Mouse (Mus musculus): ENCODE results near the gene Pacs1.
"Not testable (repeated sequence)": the region's sequence is repeated elsewhere in the genome, so short reads cannot be mapped to it uniquely, and the experiment has no call there.

Pacs1 gene

GRCm38 (mm10) chr19:5268017-5268416 is 4.9 kb downstream of the Pacs1 start:
- no peak for DNase-seq (ENCODE audit: low read depth, low spot score)

GRCm38 (mm10) chr19:5267015-5267414 is 5.9 kb downstream of the Pacs1 start:
- DNase-seq (ENCODE audit: low read depth, low spot score) = no peak

- DNase-seq (ENCODE audit: low read depth, low spot score) = no peak
Observed at GRCm38 (mm10) chr19:5257140-5257539, 15.8 kb downstream of the Pacs1 start.

GRCm38 (mm10) chr19:5236981-5237380 is 35.9 kb downstream of the Pacs1 start:
- not testable (repeated sequence) for DNase-seq (ENCODE audit: low read depth, low spot score)

- no peak for DNase-seq (ENCODE audit: low read depth, low spot score)
Observed at GRCm38 (mm10) chr19:5232696-5233095, 40.2 kb downstream of the Pacs1 start.

- DNase-seq (ENCODE audit: low read depth, low spot score) = no peak
Observed at GRCm38 (mm10) chr19:5230110-5230509, 42.8 kb downstream of the Pacs1 start.

- no peak for DNase-seq (ENCODE audit: low read depth, low spot score)
Observed at GRCm38 (mm10) chr19:5224624-5225023, 48.3 kb downstream of the Pacs1 start.

- no peak for DNase-seq (ENCODE audit: low read depth, low spot score)
Observed at GRCm38 (mm10) chr19:5224077-5224476, 48.8 kb downstream of the Pacs1 start.

- no peak for DNase-seq (ENCODE audit: low read depth, low spot score)
Observed at GRCm38 (mm10) chr19:5221926-5222325, 51.0 kb downstream of the Pacs1 start.

GRCm38 (mm10) chr19:5221219-5221723 is 51.6 kb downstream of the Pacs1 start:
- DNase-seq (ENCODE audit: low read depth, low spot score) = not testable (repeated sequence)

- no peak for DNase-seq (ENCODE audit: low read depth, low spot score)
Observed at GRCm38 (mm10) chr19:5220389-5220788, 52.5 kb downstream of the Pacs1 start.

- DNase-seq (ENCODE audit: low read depth, low spot score) = no peak
Observed at GRCm38 (mm10) chr19:5201691-5202090, 71.2 kb downstream of the Pacs1 start.

- not testable (repeated sequence) for DNase-seq (ENCODE audit: low read depth, low spot score)
Observed at GRCm38 (mm10) chr19:5200617-5201016, 72.3 kb downstream of the Pacs1 start.

GRCm38 (mm10) chr19:5198553-5198952 is 74.4 kb downstream of the Pacs1 start:
- no peak for DNase-seq (ENCODE audit: low read depth, low spot score)

GRCm38 (mm10) chr19:5195417-5196035 is 77.4 kb downstream of the Pacs1 start:
- DNase-seq (ENCODE audit: low read depth, low spot score) = peak; percentile 57

GRCm38 (mm10) chr19:5192397-5192796 is 80.5 kb downstream of the Pacs1 start:
- no peak for DNase-seq (ENCODE audit: low read depth, low spot score)

- no peak for DNase-seq (ENCODE audit: low read depth, low spot score)
Observed at GRCm38 (mm10) chr19:5187439-5187838, 85.5 kb downstream of the Pacs1 start.

- DNase-seq (ENCODE audit: low read depth, low spot score) = no peak
Observed at GRCm38 (mm10) chr19:5181926-5182325, 91.0 kb downstream of the Pacs1 start.

- DNase-seq (ENCODE audit: low read depth, low spot score) = no peak
Observed at GRCm38 (mm10) chr19:5178631-5179030, 94.3 kb downstream of the Pacs1 start.

- no peak for DNase-seq (ENCODE audit: low read depth, low spot score)
Observed at GRCm38 (mm10) chr19:5170430-5170829, 102.5 kb downstream of the Pacs1 start.

GRCm38 (mm10) chr19:5167477-5167876 is 105.4 kb downstream of the Pacs1 start:
- DNase-seq (ENCODE audit: low read depth, low spot score) = no peak

GRCm38 (mm10) chr19:5164380-5164779 is 108.5 kb downstream of the Pacs1 start:
- no peak for DNase-seq (ENCODE audit: low read depth, low spot score)

GRCm38 (mm10) chr19:5161913-5162312 is 111.0 kb downstream of the Pacs1 start:
- DNase-seq (ENCODE audit: low read depth, low spot score) = no peak

GRCm38 (mm10) chr19:5152261-5152660 is 120.7 kb downstream of the Pacs1 start:
- no peak for DNase-seq (ENCODE audit: low read depth, low spot score)
